Mouse (Mus musculus): ENCODE data around the gene Akip1. TPM values are rescaled to one million over a fixed set of nuclear protein-coding genes. Genes with fewer than 3 reads are reported as not detected.
A peak's percentile ranks its signal among the peaks of the same experiment; 100 is the strongest.

Gene Akip1
- total RNA-seq (2021), result 10 to 100 TPM; 33.3 to 34.0 TPM
- long read RNA-seq, experiment 1, transcript Akip1-201 (6 exons, 1,028 nt), result major isoform, 30 of 45 reads
- long read RNA-seq, experiment 1, partial matches to known transcripts, result 11 of 45 reads
- long read RNA-seq, experiment 1, other reads (novel, unspliced or antisense), result 2 of 45 reads
- long read RNA-seq, experiment 2, transcript Akip1-201 (6 exons, 1,028 nt), result major isoform, 32 of 43 reads
- long read RNA-seq, experiment 2, partial matches to known transcripts, result 5 of 43 reads
- long read RNA-seq, experiment 2, other reads (novel, unspliced or antisense), result 5 of 43 reads

GRCm38 (mm10) chr7:109703190-109704015 is at the start of gene Akip1, which contains the start of gene St5:
Akip1 (plus strand) TSS chr7:109703690.
St5 (minus strand) TSS chr7:109703605.
- peak; percentile 95 to 97 for DNase-seq (ENCODE audit: low spot score in 2 of 2)

- DNase-seq (ENCODE audit: low spot score in 2 of 2), result no peak
These were observed 48.6 kb upstream of the Akip1 start for GRCm38 (mm10) chr7:109654871-109655270.

GRCm38 (mm10) chr7:109657884-109658283 is 45.6 kb upstream of the Akip1 start:
- no peak for DNase-seq (ENCODE audit: low spot score in 2 of 2)

GRCm38 (mm10) chr7:109659278-109659677 is 44.2 kb upstream of the Akip1 start:
- DNase-seq (ENCODE audit: low spot score in 2 of 2), result no peak

GRCm38 (mm10) chr7:109662626-109663025 is 40.9 kb upstream of the Akip1 start:
- DNase-seq (ENCODE audit: low spot score in 2 of 2), result no peak

DNA sequence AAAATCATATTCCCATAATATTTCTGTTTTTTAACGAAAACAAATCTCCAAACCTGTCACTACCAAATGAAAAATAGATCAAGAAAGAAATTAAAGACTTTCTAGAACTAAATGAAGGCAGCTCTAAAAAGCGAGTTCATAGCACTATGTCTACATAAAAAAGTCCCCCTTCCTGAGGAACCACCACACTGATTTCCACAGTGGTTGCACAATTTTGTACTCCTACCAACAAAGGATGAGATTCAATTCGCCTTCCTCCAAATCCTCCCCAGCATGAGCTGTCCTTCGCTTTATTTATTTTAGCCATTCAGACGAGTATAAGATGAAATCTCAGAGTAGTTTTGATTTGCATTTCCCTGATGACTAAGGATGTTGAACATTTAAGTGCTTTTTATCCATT is 36.8 kb upstream of the Akip1 start:
- no peak for DNase-seq (ENCODE audit: low spot score in 2 of 2)

- DNase-seq (ENCODE audit: low spot score in 2 of 2), result no peak
These were observed 33.9 kb upstream of the Akip1 start for GRCm38 (mm10) chr7:109669426-109670170.

GRCm38 (mm10) chr7:109671581-109672471 is 31.7 kb upstream of the Akip1 start:
- peak; percentile 19 to 41 for DNase-seq (ENCODE audit: low spot score in 2 of 2)

- no peak for DNase-seq (ENCODE audit: low spot score in 2 of 2)
These were observed 28.4 kb upstream of the Akip1 start for GRCm38 (mm10) chr7:109674944-109675628.

DNA sequence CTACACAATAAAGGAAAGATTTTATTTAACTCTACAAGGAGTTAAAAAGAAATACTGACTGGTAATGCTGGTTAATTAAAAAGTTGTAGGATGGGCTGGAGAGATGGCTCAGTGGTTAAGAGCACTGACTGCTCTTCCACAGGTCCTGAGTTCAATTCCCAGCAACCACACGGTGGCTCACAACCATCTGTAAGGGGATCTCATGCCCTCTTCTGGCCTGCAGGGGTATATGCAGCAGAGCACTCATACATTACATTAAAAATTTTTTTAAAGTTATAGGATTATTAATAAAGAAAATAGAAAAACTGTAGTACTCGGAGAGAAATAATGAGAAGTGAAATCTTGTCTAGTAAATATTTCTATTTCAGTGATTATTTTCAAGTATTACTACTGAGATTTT is 23.2 kb upstream of the Akip1 start:
- no peak for DNase-seq (ENCODE audit: low spot score in 2 of 2)

DNA sequence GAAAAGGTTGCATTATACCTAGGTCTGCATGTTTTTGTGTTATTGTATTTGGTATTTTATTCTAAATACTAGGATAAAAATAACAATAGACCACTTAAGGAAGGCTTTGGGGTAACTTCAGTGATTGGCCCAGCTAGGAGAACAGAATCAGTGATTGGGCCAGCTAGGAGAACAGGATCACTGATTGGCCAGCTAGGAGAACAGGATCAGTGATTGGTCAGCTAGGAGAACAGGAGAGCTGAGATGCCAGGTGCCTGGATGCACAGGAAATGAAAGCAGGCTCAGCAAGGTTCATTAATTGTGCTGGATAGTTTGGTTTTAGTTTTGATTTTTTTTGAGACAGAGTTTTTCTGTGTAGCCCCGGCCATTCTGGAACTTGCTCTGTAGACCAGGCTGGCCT is 22.6 kb upstream of the Akip1 start:
- no peak for DNase-seq (ENCODE audit: low spot score in 2 of 2)

DNA sequence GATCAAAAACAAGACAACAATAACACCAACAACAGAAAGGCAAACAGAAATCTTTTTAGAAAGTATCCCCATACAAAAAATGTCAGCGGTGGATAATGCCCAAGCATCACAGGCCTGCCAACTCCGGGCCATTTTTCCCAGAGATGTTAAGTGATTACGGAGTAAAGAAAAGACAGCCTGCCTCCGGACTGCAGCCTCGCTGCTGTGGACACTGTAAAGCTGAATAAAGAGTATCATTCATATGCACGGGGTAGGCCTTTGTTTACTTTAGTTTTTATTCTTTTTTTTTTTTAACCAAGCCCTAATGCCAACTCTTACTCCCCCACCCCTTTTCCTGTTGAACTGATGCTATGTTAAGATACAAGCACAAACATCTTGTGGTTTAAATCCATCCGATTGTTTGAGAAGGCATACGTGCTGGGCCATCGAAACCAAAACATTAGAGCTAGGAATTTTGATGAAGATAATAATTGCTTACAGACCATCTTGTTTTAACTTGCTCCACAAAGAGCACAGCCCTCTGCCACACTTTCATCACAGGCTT is 16.8 kb upstream of the Akip1 start:
- DNase-seq (ENCODE audit: low spot score in 2 of 2), result no peak

- no peak for DNase-seq (ENCODE audit: low spot score in 2 of 2)
These were observed 13.4 kb upstream of the Akip1 start for GRCm38 (mm10) chr7:109690101-109690500.

DNA sequence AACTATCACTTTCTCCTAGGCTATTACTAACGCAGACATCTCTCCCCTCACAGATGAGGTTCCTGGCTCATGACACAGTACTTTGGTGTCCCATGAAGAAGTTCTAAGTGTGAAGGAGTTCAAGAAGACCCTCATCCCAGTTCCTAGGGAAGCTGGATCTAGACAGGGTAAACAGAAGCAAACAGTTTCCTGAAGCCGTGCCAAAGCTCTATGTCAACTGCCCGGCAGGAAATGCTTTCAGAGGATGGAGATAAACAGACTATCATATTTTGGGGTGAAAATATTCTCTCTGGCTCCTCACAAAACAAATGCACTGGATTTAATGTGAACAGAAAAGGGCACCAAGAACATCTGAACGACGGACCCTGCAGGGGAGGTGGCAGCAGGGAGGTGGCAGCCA is 12.5 kb upstream of the Akip1 start:
- no peak for DNase-seq (ENCODE audit: low spot score in 2 of 2)

DNA sequence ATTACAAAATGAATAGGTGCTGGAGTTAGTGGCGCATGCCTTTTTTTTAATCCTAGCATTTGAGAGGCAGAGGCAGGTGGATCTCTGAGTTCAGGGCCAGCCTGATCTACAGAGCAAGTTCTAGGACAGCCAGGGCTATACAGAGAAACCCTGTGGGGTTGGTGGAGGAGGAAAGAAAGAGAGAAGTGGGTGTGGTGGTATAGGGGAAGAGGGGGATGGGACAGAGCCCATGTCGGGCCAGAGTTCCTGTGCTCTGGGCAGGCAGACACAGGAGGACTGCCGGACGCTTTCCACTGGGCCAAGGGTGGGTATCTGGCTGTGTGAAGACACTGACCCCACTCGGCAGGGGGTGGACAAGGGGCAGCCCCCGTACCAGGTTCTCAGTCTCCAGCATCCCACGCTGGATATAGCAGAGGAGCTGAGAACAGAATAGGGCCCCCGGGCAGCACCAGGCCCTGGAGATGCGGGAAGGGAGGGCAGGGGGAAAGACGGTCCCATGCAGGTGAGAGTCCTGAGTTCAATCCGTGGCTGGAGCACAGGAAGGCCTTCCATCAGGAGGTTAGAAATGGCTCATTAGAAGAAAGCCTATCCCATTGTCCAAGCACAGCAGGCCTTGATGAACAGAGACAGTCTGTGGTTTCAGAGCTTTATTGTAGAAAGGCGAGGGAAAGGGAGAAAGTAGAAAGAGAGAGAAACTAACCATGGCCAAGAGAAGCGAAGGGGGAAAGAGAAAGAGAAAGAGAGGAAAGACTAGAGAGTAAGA is 8.7 kb upstream of the Akip1 start:
- DNase-seq (ENCODE audit: low spot score in 2 of 2), result no peak

GRCm38 (mm10) chr7:109695339-109695726 is 8.2 kb upstream of the Akip1 start:
- no peak for DNase-seq (ENCODE audit: low spot score in 2 of 2)

GRCm38 (mm10) chr7:109700213-109700612 is 3.3 kb upstream of the Akip1 start:
- no peak for DNase-seq (ENCODE audit: low spot score in 2 of 2)

DNA sequence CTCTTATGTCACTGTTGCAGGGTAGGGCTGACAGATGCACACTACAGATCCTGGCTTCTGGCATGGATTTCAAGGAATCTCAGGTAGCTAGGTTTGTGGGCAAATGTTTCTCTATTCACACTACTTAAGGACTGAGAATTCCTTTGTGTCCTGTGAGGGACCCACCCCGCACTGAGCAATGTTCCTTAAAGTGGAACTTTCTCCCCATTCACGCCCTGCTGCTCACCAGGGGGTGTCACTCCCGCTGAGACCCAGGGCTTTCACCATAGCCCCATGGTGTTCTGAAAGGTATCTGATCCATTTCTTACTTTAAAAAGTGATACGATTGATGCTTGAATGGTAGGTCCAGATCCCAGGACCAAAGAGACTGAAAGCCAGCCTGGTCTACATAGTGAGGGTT is 769 bp upstream of the Akip1 start:
- DNase-seq (ENCODE audit: low spot score in 2 of 2), result no peak

DNA sequence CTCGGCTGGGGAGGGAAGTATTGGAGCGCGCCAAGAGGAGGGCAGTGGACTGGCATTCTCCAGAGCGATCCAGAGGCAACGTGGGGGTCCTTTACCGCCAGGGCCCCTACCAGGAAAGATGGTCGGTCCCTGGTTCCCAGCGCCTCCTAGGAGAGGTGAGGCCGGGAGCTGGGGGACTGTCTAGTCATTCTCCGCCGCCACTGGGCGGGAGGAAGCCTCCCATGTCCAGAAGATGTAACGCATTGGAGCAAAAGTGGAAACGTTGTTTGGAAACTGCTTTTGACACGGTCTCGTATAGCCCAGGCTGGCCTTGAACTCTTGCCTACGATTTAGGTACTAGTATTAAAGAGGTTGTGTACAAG is 507 bp downstream of the Akip1 start:
- DNase-seq (ENCODE audit: low spot score in 2 of 2), result no peak
